Mouse (Mus musculus) forebrain, postnatal 0 days (tissue): ENCODE results near the gene Diaph2. TPM values are rescaled to one million over a fixed set of nuclear protein-coding genes. Genes with fewer than 3 reads are reported as not detected.
"Not testable (repeated sequence)": the region's sequence is repeated elsewhere in the genome, so short reads cannot be mapped to it uniquely, and the experiment has no call there.

Source experiments
- ATAC-seq: fragments of 200-750 bp; cut with Nextera tagmentation; 2 replicates; pipeline ENCODE4 v1.8.0; 2017; ENCODE audit warnings: mild to moderate bottlenecking, moderate library complexity
- DNase-seq: peaks from one replicate; pipeline ENCODE4 v3.0.0-alpha.2; 2015
- H3K27ac ChIP-seq: fragments of 300-500 bp; sonication (generic); 2 replicates; pipeline ENCODE4 v1.5.1; 2014; ENCODE audit warnings: low read depth, mild to moderate bottlenecking, antibody characterized with exemption, low read length, moderate library complexity, mixed read lengths
- H3K27me3 ChIP-seq: fragments of 300-500 bp; sonication (generic); 2 replicates; pipeline ENCODE4 v1.6.1; 2014; ENCODE audit warnings: mild to moderate bottlenecking, low read length, mixed read lengths; ENCODE audit not compliant: insufficient read depth
- H3K36me3 ChIP-seq: fragments of 300-500 bp; sonication (generic); 2 replicates; pipeline ENCODE4 v1.6.1; 2014; ENCODE audit warnings: mild to moderate bottlenecking, moderate library complexity; ENCODE audit not compliant: insufficient read depth
- H3K4me1 ChIP-seq: fragments of 300-500 bp; sonication (generic); 2 replicates; pipeline ENCODE4 v1.6.1; 2014; ENCODE audit warnings: antibody characterized with exemption; ENCODE audit not compliant: insufficient read depth
- H3K4me2 ChIP-seq: fragments of 300-500 bp; sonication (generic); 2 replicates; pipeline ENCODE4 v1.6.1; 2014; ENCODE audit warnings: low read depth, mild to moderate bottlenecking, moderate library complexity
- H3K4me3 ChIP-seq: fragments of 300-500 bp; sonication (generic); 2 replicates; pipeline ENCODE4 v1.5.1; 2014; ENCODE audit warnings: low read depth, low read length, mixed read lengths
- H3K9ac ChIP-seq: fragments of 300-500 bp; sonication (generic); 2 replicates; pipeline ENCODE4 v1.6.1; 2014; ENCODE audit warnings: mild to moderate bottlenecking
- H3K9me3 ChIP-seq: fragments of 300-500 bp; sonication (generic); 2 replicates; pipeline ENCODE4 v1.6.1; 2016; ENCODE audit warnings: low read length
- CTCF ChIP-seq: sonication (generic); IDR thresholded peaks from 2 replicates; pipeline ENCODE4 v1.5.1; 2016; ENCODE audit warnings: antibody characterized with exemption, control low read depth, low read depth
- WGBS: fragments of 180-500 bp; shearing (Covaris S2); extraction: QIAGEN DNeasy Blood & Tissue Kit; methylation state at CpG from one replicate; pipeline ENCODE4 v1.1.7; 2014; 5-methylcytosine and 5-hydroxymethylcytosine counted together
- polyA plus RNA-seq: library from polyadenylated mRNA; unstranded; fragments of >200 nt; fragmentation: Nextera tagmentation; extraction: Ambion mirVana; gene quantifications from 2 replicates; pipeline ENCODE4 v1.2.1, GENCODE M21; 2015
- total RNA-seq: library from RNA; depleted of rRNA; stranded (reverse); fragments of >200 nt; gene quantifications from 2 replicates; pipeline ENCODE4 v1.2.3, GENCODE M21; 2014

Diaph2 gene
- total and polyA plus RNA-seq, 2 experiments from 2014 or later, result 4.2 to 4.7 TPM

GRCm38 (mm10) chrX:130403214-130403613 is 653.7 kb downstream of the Diaph2 start:
- no peaks in the 10 kb centered on the region for H3K27me3 ChIP-seq
- H3K4me1 ChIP-seq, result no peaks in the 10 kb centered on the region
- H3K36me3 ChIP-seq, result no peaks in the 10 kb centered on the region
- no peak overlapping the region for H3K4me3 ChIP-seq
- H3K9me3 ChIP-seq, result no peaks in the 10 kb centered on the region
- H3K9ac ChIP-seq, result no peak overlapping the region
- peak; percentile 40 for ATAC-seq
- TF ChIP-seq CTCF, result no peak
- no peak overlapping the region for H3K4me2 ChIP-seq
- peak; percentile 45 for DNase-seq
- H3K27ac ChIP-seq, result no peak overlapping the region
- WGBS, result 31% methylated on average over 3 of the region's 3 CpGs

GRCm38 (mm10) chrX:130407471-130407870 is 657.9 kb downstream of the Diaph2 start:
- WGBS, result 78% methylated on average over 3 of the region's 3 CpGs
- not testable (repeated sequence) for DNase-seq

GRCm38 (mm10) chrX:130408985-130409384 is 659.4 kb downstream of the Diaph2 start:
- TF ChIP-seq CTCF, result no peak
- Histone ChIP-seq H3K9ac (no peak overlapping the region), H3K27me3 (no peaks in the 10 kb centered on the region), H3K4me2 (no peak overlapping the region), H3K27ac (no peak overlapping the region), H3K9me3 (no peaks in the 10 kb centered on the region), H3K36me3 (no peaks in the 10 kb centered on the region), H3K4me3 (no peak overlapping the region), H3K4me1 (no peaks in the 10 kb centered on the region)
- DNase-seq (no peak), ATAC-seq (no peak)
- WGBS, result 80% methylated on average over 1 of the region's 1 CpGs

More at GRCm38 (mm10) chrX:130407471-130407870, 657.9 kb downstream of the Diaph2 start:
- not testable (repeated sequence) for H3K27ac ChIP-seq, H3K4me3 ChIP-seq, H3K27me3 ChIP-seq, H3K36me3 ChIP-seq, H3K4me2 ChIP-seq, H3K9me3 ChIP-seq, H3K4me1 ChIP-seq, ATAC-seq, H3K9ac ChIP-seq

GRCm38 (mm10) chrX:130423134-130423533 is 673.6 kb downstream of the Diaph2 start:
- Histone ChIP-seq H3K36me3 (no peaks in the 10 kb centered on the region), H3K4me2 (no peak overlapping the region), H3K27ac (no peak overlapping the region), H3K9me3 (no peaks in the 10 kb centered on the region), H3K27me3 (no peaks in the 10 kb centered on the region), H3K9ac (no peak overlapping the region), H3K4me3 (no peak overlapping the region), H3K4me1 (no peaks in the 10 kb centered on the region)
- TF ChIP-seq CTCF, result no peak
- no peak for ATAC-seq
- 76% methylated on average over 2 of the region's 2 CpGs for WGBS
- DNase-seq, result no peak

- ATAC-seq, result no peak; the same call in 1 of the 2 replicates
- DNase-seq, result no peak
- no peak for TF ChIP-seq CTCF
Observed at GRCm38 (mm10) chrX:130451822-130452487, 702.4 kb downstream of the Diaph2 start.

GRCm38 (mm10) chrX:130452488-130452823 is 702.9 kb downstream of the Diaph2 start:
- 54% methylated on average over 4 of the region's 4 CpGs for whole genome bisulfite sequencing
- no peak for ATAC-seq
- Histone ChIP-seq H3K4me1 (no peaks in the 10 kb centered on the region), H3K4me3 (no peak overlapping the region), H3K36me3 (no peaks in the 10 kb centered on the region), H3K9ac (no peak overlapping the region), H3K27ac (no peak overlapping the region), H3K27me3 (no peaks in the 10 kb centered on the region), H3K4me2 (no peak overlapping the region), H3K9me3 (no peaks in the 10 kb centered on the region)
- no peak for TF ChIP-seq CTCF
- peak; percentile 5 for DNase-seq

More at GRCm38 (mm10) chrX:130451822-130452487, 702.4 kb downstream of the Diaph2 start:
- no peak overlapping the region for H3K4me3 ChIP-seq
- no peak overlapping the region for H3K27ac ChIP-seq
- WGBS, result 32% methylated on average over 4 of the region's 4 CpGs
- H3K4me2 ChIP-seq, result no peak overlapping the region
- no peaks in the 10 kb centered on the region for H3K9me3 ChIP-seq
- no peak overlapping the region for H3K9ac ChIP-seq
- H3K27me3 ChIP-seq, result no peaks in the 10 kb centered on the region
- no peaks in the 10 kb centered on the region for H3K4me1 ChIP-seq
- no peaks in the 10 kb centered on the region for H3K36me3 ChIP-seq

- no peak overlapping the region for H3K27ac ChIP-seq
- H3K4me2 ChIP-seq, result no peak overlapping the region
- no peaks in the 10 kb centered on the region for H3K36me3 ChIP-seq
- no peak overlapping the region for H3K9ac ChIP-seq
- no peak for TF ChIP-seq CTCF
- ATAC-seq (no peak), DNase-seq (no peak)
- H3K9me3 ChIP-seq, result no peaks in the 10 kb centered on the region
- WGBS, result 42% methylated on average over 2 of the region's 2 CpGs
- H3K4me1 ChIP-seq, result no peaks in the 10 kb centered on the region
- no peaks in the 10 kb centered on the region for H3K27me3 ChIP-seq
- H3K4me3 ChIP-seq, result no peak overlapping the region
Observed at GRCm38 (mm10) chrX:130473133-130473532, 723.6 kb downstream of the Diaph2 start.
